Mouse (Mus musculus) C3H10T1/2 (cell line): ENCODE results near the gene Fabp6. TPM values are rescaled to one million over a fixed set of nuclear protein-coding genes. Genes with fewer than 3 reads are reported as not detected.

ENCODE experiments used
- polyA plus RNA-seq, 2 experiments: library from polyadenylated mRNA; unstranded; fragments of >200 nt; fragmentation: generic; extraction: Trizol; gene quantifications; one replicate each; pipeline ENCODE4 v1.2.1; 2012; ENCODE audit warnings: missing spikeins in 2 of 2

Fabp6 gene
- not detected for polyA plus RNA-seq

GRCm38 (mm10) chr11:43601440-43601839 is at the start of gene Fabp6:
TSS of gene Fabp6 (minus strand) at chr11:43601540.

GRCm38 (mm10) chr11:43586324-43587090 is 14.8 kb downstream of the Fabp6 start, which contains the start of gene 4933415A04Rik:
TSS of gene 4933415A04Rik (plus strand) at chr11:43587040.

Other genes starting within 250 kb of the Fabp6 start
- gene Pttg1, start 175.3 kb downstream of the Fabp6 start, polyA plus RNA-seq = 100 to 1,000 TPM; 171 to 316 TPM
- gene Slu7, start 167.8 kb downstream of the Fabp6 start, polyA plus RNA-seq = 10 to 100 TPM in 1 of 2 experiments, 1 to 10 TPM in 1; 3.2 to 20.2 TPM
- not detected for gene C1qtnf2, start 127.3 kb downstream of the Fabp6 start, polyA plus RNA-seq
- gene Ccnjl, start 72.8 kb downstream of the Fabp6 start, polyA plus RNA-seq = not detected
- gene 4933415A04Rik, start 14.5 kb downstream of the Fabp6 start, polyA plus RNA-seq = not detected
- 1 to 10 TPM in 1 of 2 experiments, under 1 TPM in 1; 0.53 to 6.1 TPM for gene Pwwp2a, start 80.5 kb upstream of the Fabp6 start, polyA plus RNA-seq
- gene Ttc1, start 146.5 kb upstream of the Fabp6 start, polyA plus RNA-seq = 10 to 100 TPM in 1 of 2 experiments, 1 to 10 TPM in 1; 9.2 to 42.6 TPM